Mouse (Mus musculus) G1E (cell line): Measurements from ENCODE around the gene Timp3.

Experiments used
- CTCF ChIP-seq: IDR thresholded peaks from 2 replicates; pipeline ENCODE4 v1.5.1; 2012; ENCODE audit warnings: low read depth, low read length, inconsistent platforms, mixed read lengths
- GATA1 ChIP-seq: IDR thresholded peaks from 2 replicates; pipeline ENCODE4 v1.6.1; 2012; ENCODE audit warnings: borderline replicate concordance, low read length, inconsistent platforms, mixed read lengths
- GATA2 ChIP-seq: IDR thresholded peaks from 2 replicates; pipeline ENCODE4 v1.6.1; 2012; ENCODE audit warnings: low read depth, low read length, inconsistent platforms, borderline replicate concordance
- TAL1 ChIP-seq: conservative IDR thresholded peaks from 2 replicates; pipeline ENCODE4 v1.6.1; 2012; ENCODE audit warnings: low read depth, low read length, inconsistent platforms, mixed read lengths

GRCm38 (mm10) chr10:86275585-86275984 is 24.6 kb upstream of the Timp3 start:
- no peak for TF ChIP-seq CTCF
- no peak for TF ChIP-seq TAL1
- no peak for TF ChIP-seq GATA1
- no peak for TF ChIP-seq GATA2
